Mouse (Mus musculus) lung, postnatal 0 days (tissue): ENCODE results near the gene Ngfr. TPM values are rescaled to one million over a fixed set of nuclear protein-coding genes. Genes with fewer than 3 reads are reported as not detected.

Source experiments
- ATAC-seq: fragments of 200-750 bp; cut with Nextera tagmentation; 2 replicates; pipeline ENCODE4 v1.8.0; 2017; ENCODE audit warnings: moderate library complexity
- DNase-seq: peaks from one replicate; pipeline ENCODE4 v3.0.0-alpha.2; 2016; ENCODE audit warnings: low spot score
- H3K27ac ChIP-seq: fragments of 300-500 bp; sonication (generic); 2 replicates; pipeline ENCODE4 v1.5.1; 2014; ENCODE audit warnings: antibody characterized with exemption, mild to moderate bottlenecking, low read length, mixed read lengths
- H3K27me3 ChIP-seq: fragments of 300-500 bp; sonication (generic); replicated peaks from 2 replicates; pipeline ENCODE4 v1.6.1; 2014; ENCODE audit warnings: low read length, mixed read lengths; ENCODE audit not compliant: insufficient read depth
- H3K36me3 ChIP-seq: fragments of 300-500 bp; sonication (generic); 2 replicates; pipeline ENCODE4 v1.6.1; 2014; ENCODE audit warnings: low read length, mixed read lengths; ENCODE audit not compliant: insufficient read depth
- H3K4me1 ChIP-seq: fragments of 300-500 bp; sonication (generic); 2 replicates; pipeline ENCODE4 v1.6.1; 2014; ENCODE audit warnings: antibody characterized with exemption, low read depth, low read length, mixed read lengths; ENCODE audit not compliant: insufficient read depth
- H3K4me2 ChIP-seq: fragments of 300-500 bp; sonication (generic); replicated peaks from 2 replicates; pipeline ENCODE4 v1.6.1; 2014; ENCODE audit warnings: low read depth, mild to moderate bottlenecking, low read length, moderate library complexity, mixed read lengths
- H3K4me3 ChIP-seq: fragments of 300-500 bp; sonication (generic); 2 replicates; pipeline ENCODE4 v1.5.1; 2014; ENCODE audit warnings: low read depth, low read length
- H3K9ac ChIP-seq: fragments of 300-500 bp; sonication (generic); replicated peaks from 2 replicates; pipeline ENCODE4 v1.6.1; 2014; ENCODE audit warnings: low read depth, mild to moderate bottlenecking
- H3K9me3 ChIP-seq: fragments of 300-500 bp; sonication (generic); 2 replicates; pipeline ENCODE4 v1.6.1; 2016; ENCODE audit warnings: low read length, mixed read lengths
- CTCF ChIP-seq: IDR thresholded peaks from 2 replicates; pipeline ENCODE4 v1.5.1; 2016; ENCODE audit warnings: antibody characterized with exemption, mild to moderate bottlenecking
- EP300 ChIP-seq: IDR thresholded peaks from 2 replicates; pipeline ENCODE4 v1.6.1; 2016; ENCODE audit warnings: antibody characterized with exemption, mild to moderate bottlenecking, control low read depth
- WGBS: fragments of 180-500 bp; shearing (Covaris S2); extraction: QIAGEN DNeasy Blood & Tissue Kit; methylation state at CpG from one replicate; pipeline ENCODE4 v1.1.7; 2014; 5-methylcytosine and 5-hydroxymethylcytosine counted together
- polyA plus RNA-seq: library from polyadenylated mRNA; unstranded; fragments of >200 nt; fragmentation: Nextera tagmentation; extraction: Ambion mirVana; gene quantifications from 2 replicates; pipeline ENCODE4 v1.2.1, GENCODE M21; 2015

Gene Ngfr
- polyA plus RNA-seq, 1 experiment from 2014 or later = 0.43 TPM

DNA sequence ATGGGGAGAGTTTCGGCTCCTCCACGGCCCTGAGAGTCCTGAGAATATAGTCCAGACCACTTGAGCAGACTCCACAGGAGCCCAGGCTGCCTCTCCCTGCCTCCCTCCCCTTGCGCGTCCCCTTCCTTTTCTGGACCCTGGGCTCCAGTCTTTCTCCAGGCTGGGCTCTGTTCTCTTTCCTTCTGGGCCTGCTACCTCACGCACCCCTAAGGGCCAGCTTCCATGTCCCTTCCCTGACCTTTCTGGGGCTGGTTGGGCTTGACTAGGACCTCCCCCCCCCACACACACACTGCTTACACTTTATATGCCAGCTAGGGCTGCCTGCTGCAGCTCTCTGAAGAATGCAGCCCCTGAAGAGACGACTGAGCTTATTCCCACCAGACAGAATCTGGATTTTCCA is 20.2 kb downstream of the Ngfr start:
- peaks cover 6% of the 10 kb centered on the region; the same call in 1 of the 2 replicates for H3K27me3 ChIP-seq
- H3K4me2 ChIP-seq = no peak overlapping the region
- H3K4me3 ChIP-seq = no peak overlapping the region
- H3K9ac ChIP-seq = no peak overlapping the region
- TF ChIP-seq EP300 (no peak), CTCF (no peak)
- H3K9me3 ChIP-seq = no peaks in the 10 kb centered on the region
- ATAC-seq = no peak
- 63% methylated on average over 6 of the region's 6 CpGs for WGBS
- no peak overlapping the region for H3K27ac ChIP-seq
- no peak for DNase-seq
- H3K36me3 ChIP-seq = no peaks in the 10 kb centered on the region
- no peaks in the 10 kb centered on the region for H3K4me1 ChIP-seq

DNA sequence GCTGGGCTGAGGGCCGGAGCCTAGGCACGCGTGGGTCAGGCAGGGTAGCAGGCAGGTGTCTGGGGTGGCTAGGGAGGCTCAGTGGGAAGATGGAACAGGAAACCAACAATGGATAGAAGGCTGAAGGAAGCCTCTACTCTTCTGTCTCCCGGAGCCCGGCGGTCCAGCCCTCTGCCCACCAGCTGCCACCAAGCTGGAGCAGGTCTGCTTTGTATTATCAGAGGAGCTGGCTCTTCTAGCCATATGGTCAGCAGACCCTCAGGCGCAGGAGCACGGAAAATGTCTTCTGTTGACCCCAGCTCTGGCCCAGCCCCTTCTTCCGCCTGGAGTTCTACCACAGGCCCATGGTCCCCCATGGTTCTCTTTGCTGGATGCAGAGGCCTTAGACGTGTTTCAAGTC is 22.2 kb downstream of the Ngfr start:
- H3K4me2 ChIP-seq = no peak overlapping the region
- no peak overlapping the region for H3K27ac ChIP-seq
- H3K4me3 ChIP-seq = no peak overlapping the region
- TF ChIP-seq CTCF = no peak
- no peak for TF ChIP-seq EP300
- no peaks in the 10 kb centered on the region for H3K9me3 ChIP-seq
- 87% methylated on average over 10 of the region's 10 CpGs for WGBS
- no peak overlapping the region for H3K9ac ChIP-seq
- DNase-seq (no peak), ATAC-seq (no peak)
- H3K27me3 ChIP-seq = no peaks in the 10 kb centered on the region
- no peaks in the 10 kb centered on the region for H3K4me1 ChIP-seq
- H3K36me3 ChIP-seq = no peaks in the 10 kb centered on the region

DNA sequence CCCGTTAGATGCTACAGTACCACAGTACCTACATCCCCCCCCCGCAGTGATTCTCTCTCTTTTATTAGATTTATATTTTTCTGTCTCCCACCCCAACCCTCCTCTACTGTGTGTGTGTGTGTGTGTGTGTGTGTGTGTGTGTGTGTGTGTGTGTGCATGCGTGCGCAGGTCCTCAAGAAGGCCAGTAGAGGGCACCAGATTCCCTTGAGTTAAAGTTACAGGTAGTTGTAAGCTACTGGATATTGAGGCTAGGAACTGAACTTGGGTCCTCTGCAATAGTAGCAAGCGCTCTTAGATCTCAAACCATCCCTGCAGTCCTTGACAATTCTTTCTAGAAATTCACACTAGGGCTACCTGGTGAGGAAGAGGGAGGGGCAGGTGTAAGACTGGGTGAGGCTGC is 23.7 kb downstream of the Ngfr start:
- WGBS = 91% methylated on average over 4 of the region's 5 CpGs
- ATAC-seq (no peak), DNase-seq (no peak)
- H3K4me1 ChIP-seq = no peaks in the 10 kb centered on the region
- H3K4me2 ChIP-seq = no peak overlapping the region
- no peak for TF ChIP-seq EP300
- no peak for TF ChIP-seq CTCF
- H3K27ac ChIP-seq = no peak overlapping the region
- H3K9ac ChIP-seq = no peak overlapping the region
- no peaks in the 10 kb centered on the region for H3K36me3 ChIP-seq
- H3K4me3 ChIP-seq = no peak overlapping the region
- H3K27me3 ChIP-seq = no peaks in the 10 kb centered on the region
- H3K9me3 ChIP-seq = no peaks in the 10 kb centered on the region

DNA sequence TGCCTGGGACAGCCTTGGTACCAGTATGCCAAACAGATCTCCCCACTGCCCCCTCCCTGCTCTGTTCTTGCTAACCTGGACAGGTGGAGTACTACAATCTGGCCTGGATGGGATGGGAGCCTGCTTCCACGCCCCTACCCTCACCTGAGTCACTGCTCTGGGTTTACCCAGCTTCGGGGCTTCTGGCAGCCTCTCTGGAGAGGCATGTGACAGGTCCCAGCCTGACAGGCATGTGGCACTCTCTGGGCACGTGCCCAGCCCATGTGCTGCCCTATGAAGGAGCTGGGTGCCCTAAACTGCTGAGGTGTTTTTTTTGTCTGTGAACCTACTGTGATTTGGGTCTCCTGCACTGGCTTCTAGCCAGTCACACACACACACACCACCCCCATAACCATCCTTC is 26.8 kb downstream of the Ngfr start:
- no peak overlapping the region for H3K27ac ChIP-seq
- no peaks in the 10 kb centered on the region for H3K4me1 ChIP-seq
- H3K9me3 ChIP-seq = no peaks in the 10 kb centered on the region
- TF ChIP-seq CTCF (no peak), EP300 (no peak)
- no peak overlapping the region for H3K4me2 ChIP-seq
- 39% methylated on average over 3 of the region's 3 CpGs for WGBS
- ATAC-seq (no peak), DNase-seq (no peak)
- no peak overlapping the region for H3K4me3 ChIP-seq
- no peaks in the 10 kb centered on the region for H3K36me3 ChIP-seq
- no peaks in the 10 kb centered on the region for H3K27me3 ChIP-seq
- H3K9ac ChIP-seq = no peak overlapping the region

DNA sequence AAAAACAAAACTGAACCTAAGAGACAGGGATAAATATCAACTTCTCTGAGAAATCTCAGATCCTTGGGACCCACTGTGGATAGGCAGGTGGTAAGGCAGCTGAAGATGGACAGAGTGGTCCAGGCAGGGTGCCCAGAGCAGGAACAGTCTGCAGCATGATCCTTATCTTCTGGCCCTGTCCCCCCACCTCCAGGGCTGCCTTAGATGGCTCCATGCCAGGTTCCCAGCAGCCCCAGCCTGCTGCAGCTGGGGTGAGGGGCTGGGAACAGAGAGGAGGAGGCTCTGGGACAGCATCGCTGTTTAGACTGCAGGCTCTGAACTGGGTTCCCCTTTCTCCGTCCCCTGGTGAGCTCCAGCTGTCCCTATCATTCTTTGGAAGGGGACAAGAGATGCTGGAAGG is 27.8 kb downstream of the Ngfr start:
- H3K27me3 ChIP-seq = no peaks in the 10 kb centered on the region
- no peak overlapping the region for H3K9ac ChIP-seq
- no peak overlapping the region for H3K27ac ChIP-seq
- no peak overlapping the region for H3K4me2 ChIP-seq
- no peaks in the 10 kb centered on the region for H3K36me3 ChIP-seq
- no peak for ATAC-seq
- no peak overlapping the region for H3K4me3 ChIP-seq
- no peaks in the 10 kb centered on the region for H3K9me3 ChIP-seq
- no peaks in the 10 kb centered on the region for H3K4me1 ChIP-seq
- 20% methylated on average over 2 of the region's 2 CpGs for whole genome bisulfite sequencing
- TF ChIP-seq EP300 = no peak
- no peak for TF ChIP-seq CTCF
- DNase-seq = no peak

DNA sequence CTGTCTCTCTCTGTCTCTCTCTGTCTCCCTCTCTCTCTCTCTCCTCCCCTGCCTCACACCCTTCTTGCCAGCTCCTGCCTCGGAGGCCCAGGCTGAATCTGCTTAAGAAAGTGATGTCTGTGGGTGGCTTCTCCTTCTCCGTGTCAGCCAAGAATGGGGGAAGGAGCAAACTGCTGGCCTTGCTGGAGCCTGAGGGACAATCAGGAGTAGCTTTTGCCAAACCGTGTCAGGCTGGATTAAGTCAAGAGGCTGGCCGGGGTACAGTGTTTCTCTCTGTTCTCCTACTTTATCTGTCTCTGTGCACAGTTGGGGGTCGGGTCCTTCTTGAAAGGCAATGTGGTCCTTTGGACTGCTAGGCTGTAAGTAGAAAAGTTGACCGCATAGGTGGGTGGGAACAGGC is 29.8 kb downstream of the Ngfr start:
- H3K9me3 ChIP-seq = no peaks in the 10 kb centered on the region
- H3K4me2 ChIP-seq = no peak overlapping the region
- no peaks in the 10 kb centered on the region for H3K27me3 ChIP-seq
- no peaks in the 10 kb centered on the region for H3K4me1 ChIP-seq
- H3K36me3 ChIP-seq = no peaks in the 10 kb centered on the region
- WGBS = 34% methylated on average over 6 of the region's 6 CpGs
- ATAC-seq = no peak
- TF ChIP-seq CTCF (no peak), EP300 (no peak)
- no peak overlapping the region for H3K4me3 ChIP-seq
- no peak overlapping the region for H3K27ac ChIP-seq
- no peak overlapping the region for H3K9ac ChIP-seq
- DNase-seq = no peak

DNA sequence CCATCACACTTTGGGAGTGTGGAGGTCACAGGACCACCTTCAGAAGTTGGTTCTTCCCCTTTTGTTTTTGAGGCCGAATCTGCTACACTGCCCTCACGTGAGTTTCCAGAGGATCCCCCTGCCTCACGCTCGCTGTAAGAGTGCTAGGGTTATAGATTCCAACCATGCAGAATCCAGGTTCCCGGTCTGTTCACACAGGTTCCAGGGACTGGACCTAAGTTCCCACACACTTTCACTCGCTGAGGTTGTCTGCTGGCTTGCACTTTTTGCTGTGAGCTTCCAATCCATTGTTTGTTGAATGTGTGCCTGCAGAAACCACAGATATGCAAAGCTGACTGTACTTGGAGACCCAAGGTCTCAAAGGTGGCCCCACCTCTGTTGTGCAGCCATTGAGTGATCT is 30.5 kb downstream of the Ngfr start:
- DNase-seq = no peak
- Histone ChIP-seq H3K4me3 (no peak overlapping the region), H3K27me3 (no peaks in the 10 kb centered on the region), H3K9me3 (no peaks in the 10 kb centered on the region), H3K27ac (no peak overlapping the region), H3K4me2 (no peak overlapping the region), H3K36me3 (no peaks in the 10 kb centered on the region), H3K4me1 (no peaks in the 10 kb centered on the region), H3K9ac (no peak overlapping the region)
- ATAC-seq = no peak
- TF ChIP-seq EP300 (no peak), CTCF (no peak)
- WGBS = 75% methylated on average over 6 of the region's 6 CpGs
